Mouse (Mus musculus) heart, embryonic 10.5 days (tissue): ENCODE data around the gene Tmem131l. TPM values are rescaled to one million over a fixed set of nuclear protein-coding genes. Genes with fewer than 3 reads are reported as not detected.
"Not testable (repeated sequence)": the region's sequence is repeated elsewhere in the genome, so short reads cannot be mapped to it uniquely, and the experiment has no call there.

ENCODE experiments used
- DNase-seq: peaks from one replicate; pipeline ENCODE4 v3.0.0-alpha.2; 2017; ENCODE audit warnings: low spot score
- H3K27ac ChIP-seq: fragments of 300-500 bp; sonication (generic); 2 replicates; pipeline ENCODE4 v1.5.1; 2016; ENCODE audit warnings: mild to moderate bottlenecking
- H3K27me3 ChIP-seq: fragments of 300-500 bp; sonication (generic); 2 replicates; pipeline ENCODE4 v1.6.1; 2016; ENCODE audit warnings: mild to moderate bottlenecking; ENCODE audit not compliant: poor library complexity, insufficient read depth, severe bottlenecking
- H3K36me3 ChIP-seq: fragments of 300-500 bp; sonication (generic); 2 replicates; pipeline ENCODE4 v1.6.1; 2016; ENCODE audit warnings: mild to moderate bottlenecking, moderate library complexity
- H3K4me1 ChIP-seq: fragments of 300-500 bp; sonication (generic); 2 replicates; pipeline ENCODE4 v1.6.1; 2016; ENCODE audit warnings: mild to moderate bottlenecking
- H3K4me3 ChIP-seq: fragments of 300-500 bp; sonication (generic); 2 replicates; pipeline ENCODE4 v1.5.1; 2016; ENCODE audit warnings: mild to moderate bottlenecking, moderate library complexity
- H3K9me3 ChIP-seq: fragments of 300-500 bp; sonication (generic); 2 replicates; pipeline ENCODE4 v1.6.1; 2016; ENCODE audit warnings: mild to moderate bottlenecking, moderate library complexity
- WGBS: fragments of 180-500 bp; shearing (Covaris S2); methylation state at CpG from one replicate; pipeline ENCODE4 v1.1.7; 2016; 5-methylcytosine and 5-hydroxymethylcytosine counted together
- polyA plus RNA-seq: library from polyadenylated mRNA; unstranded; fragments of >200 nt; fragmentation: Nextera tagmentation; extraction: Ambion mirVana; gene quantifications from 2 replicates; pipeline ENCODE4 v1.2.1, GENCODE M21; 2016

Tmem131l gene
- polyA plus RNA-seq, 1 experiment from 2014 or later = 39.6 TPM

DNA sequence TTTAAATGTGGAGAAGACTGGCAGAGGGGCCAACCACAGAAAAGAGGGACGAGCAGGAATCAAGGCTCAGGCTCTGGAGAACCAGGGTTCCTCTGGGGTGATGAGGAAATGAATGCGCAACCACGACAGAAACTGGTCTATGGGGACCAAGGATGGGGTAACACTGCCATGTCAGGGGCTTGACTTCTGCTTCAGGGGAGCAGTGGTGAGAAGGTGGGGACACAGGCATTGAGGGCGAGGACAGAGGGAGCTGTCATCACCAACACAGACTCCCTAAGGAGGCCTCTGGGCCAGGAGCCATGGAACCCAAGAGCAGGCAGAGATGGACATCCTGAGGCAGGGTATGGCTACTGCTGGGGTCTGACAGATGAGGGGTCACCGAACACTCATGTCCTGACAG lies 137.0 kb downstream of the Tmem131l start:
- H3K9me3 ChIP-seq = no peaks in the 10 kb centered on the region
- DNase-seq = peak; percentile 72
- peaks cover 18% of the 10 kb centered on the region for H3K4me1 ChIP-seq
- no peak overlapping the region for H3K27ac ChIP-seq
- H3K27me3 ChIP-seq = no peaks in the 10 kb centered on the region
- H3K36me3 ChIP-seq = peaks cover 80% of the 10 kb centered on the region
- no peak overlapping the region for H3K4me3 ChIP-seq
- WGBS = 91% methylated on average over 5 of the region's 5 CpGs

- no peaks in the 10 kb centered on the region for H3K27me3 ChIP-seq
- H3K4me1 ChIP-seq = peaks cover 18% of the 10 kb centered on the region
- no peaks in the 10 kb centered on the region for H3K9me3 ChIP-seq
- no peak overlapping the region for H3K4me3 ChIP-seq
- 85% methylated on average over 8 of the region's 8 CpGs for WGBS
- H3K36me3 ChIP-seq = peaks cover 82% of the 10 kb centered on the region
- DNase-seq = peak; percentile 56
- no peak overlapping the region for H3K27ac ChIP-seq
Measured at GRCm38 (mm10) chr3:83902459-83902858, 137.5 kb downstream of the Tmem131l start.

DNA sequence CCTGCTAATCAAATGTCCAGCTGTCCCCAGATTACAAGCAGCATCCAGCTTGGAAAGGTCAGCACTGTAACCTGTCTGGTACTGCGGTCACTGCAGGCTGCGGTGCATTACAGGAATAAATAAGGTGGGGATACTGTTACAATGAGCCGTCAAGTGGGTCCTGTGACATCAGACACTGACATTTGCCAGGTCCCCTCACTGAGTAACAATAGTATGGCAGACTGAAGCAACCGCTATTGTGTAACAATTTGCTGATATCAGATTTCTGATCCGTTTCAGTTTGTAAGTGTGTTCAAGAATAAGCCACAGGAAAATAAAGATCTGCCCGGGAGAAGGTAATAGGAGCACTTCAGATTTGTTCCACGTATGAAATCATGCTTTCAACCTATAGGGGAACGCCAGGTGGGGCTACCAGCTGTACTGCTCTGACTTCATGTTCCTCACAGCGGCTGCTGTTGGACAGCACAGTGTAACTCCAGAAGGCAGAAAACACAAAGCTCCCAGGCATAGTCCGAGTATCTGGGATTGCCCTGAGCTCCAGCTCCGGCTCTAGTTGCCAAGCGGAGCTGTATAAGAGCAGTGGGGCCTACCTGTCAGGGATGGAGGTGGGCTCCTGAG lies 139.1 kb downstream of the Tmem131l start:
- peaks cover 74% of the 10 kb centered on the region for H3K36me3 ChIP-seq

DNA sequence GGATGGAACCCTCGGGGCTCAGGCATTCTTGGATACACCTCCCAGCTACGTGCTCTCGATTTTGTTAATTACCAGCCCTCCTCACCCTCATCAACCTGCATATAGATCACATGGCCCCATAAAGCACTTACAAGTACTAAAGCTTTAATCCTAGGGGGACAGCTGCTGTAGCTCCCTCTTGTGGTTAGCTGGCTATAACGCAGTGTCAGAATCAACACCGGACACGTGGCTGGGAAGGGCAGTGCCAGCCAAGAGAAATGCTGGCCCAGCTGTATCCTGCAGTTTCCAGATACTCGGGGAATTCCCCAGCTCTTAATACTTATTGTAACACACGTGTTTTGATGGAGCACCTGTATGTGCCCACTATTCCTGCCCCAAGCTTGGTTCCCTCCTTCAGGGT lies 140.4 kb downstream of the Tmem131l start:
- Histone ChIP-seq H3K27ac (no peak overlapping the region), H3K36me3 (peaks cover 62% of the 10 kb centered on the region), H3K9me3 (no peaks in the 10 kb centered on the region), H3K4me1 (peaks cover 9% of the 10 kb centered on the region), H3K4me3 (no peak overlapping the region), H3K27me3 (no peaks in the 10 kb centered on the region)
- no peak for DNase-seq
- 62% methylated on average over 8 of the region's 8 CpGs for WGBS

More for the DNA sequence above, 139.1 kb downstream of the Tmem131l start:
- Histone ChIP-seq H3K4me1 (peaks cover 18% of the 10 kb centered on the region), H3K9me3 (no peaks in the 10 kb centered on the region), H3K27ac (no peak overlapping the region), H3K4me3 (no peak overlapping the region), H3K27me3 (no peaks in the 10 kb centered on the region)
- DNase-seq = no peak
- 74% methylated on average over 12 of the region's 12 CpGs for WGBS

GRCm38 (mm10) chr3:83898246-83898645 lies 141.7 kb downstream of the Tmem131l start:
- peaks cover 4% of the 10 kb centered on the region; the same call in 1 of the 2 replicates for H3K4me1 ChIP-seq
- H3K4me3 ChIP-seq = no peak overlapping the region
- H3K36me3 ChIP-seq = peaks cover 50% of the 10 kb centered on the region
- 92% methylated on average over 9 of the region's 9 CpGs for WGBS
- no peaks in the 10 kb centered on the region for H3K27me3 ChIP-seq
- no peak overlapping the region for H3K27ac ChIP-seq
- no peaks in the 10 kb centered on the region for H3K9me3 ChIP-seq
- DNase-seq = peak; percentile 61

GRCm38 (mm10) chr3:83895811-83896210 lies 144.2 kb downstream of the Tmem131l start:
- WGBS = 52% methylated on average over 3 of the region's 3 CpGs
- Histone ChIP-seq H3K27me3 (no peaks in the 10 kb centered on the region), H3K4me1 (peaks cover 4% of the 10 kb centered on the region; the same call in 1 of the 2 replicates), H3K36me3 (peaks cover 29% of the 10 kb centered on the region), H3K9me3 (no peaks in the 10 kb centered on the region), H3K4me3 (no peak overlapping the region), H3K27ac (no peak overlapping the region)
- no peak for DNase-seq

- H3K36me3 ChIP-seq = peaks cover 22% of the 10 kb centered on the region
- 78% methylated on average over 5 of the region's 5 CpGs for WGBS
- DNase-seq = no peak
- H3K4me3 ChIP-seq = no peak overlapping the region
- H3K9me3 ChIP-seq = no peaks in the 10 kb centered on the region
- H3K4me1 ChIP-seq = no peaks in the 10 kb centered on the region
- H3K27me3 ChIP-seq = no peaks in the 10 kb centered on the region
- no peak overlapping the region for H3K27ac ChIP-seq
Measured at GRCm38 (mm10) chr3:83895111-83895510, 144.9 kb downstream of the Tmem131l start.

- WGBS = 61% methylated on average over 2 of the region's 2 CpGs
- no peaks in the 10 kb centered on the region for H3K4me1 ChIP-seq
- no peaks in the 10 kb centered on the region for H3K9me3 ChIP-seq
Measured at GRCm38 (mm10) chr3:83885163-83885562, 154.8 kb downstream of the Tmem131l start.

DNA sequence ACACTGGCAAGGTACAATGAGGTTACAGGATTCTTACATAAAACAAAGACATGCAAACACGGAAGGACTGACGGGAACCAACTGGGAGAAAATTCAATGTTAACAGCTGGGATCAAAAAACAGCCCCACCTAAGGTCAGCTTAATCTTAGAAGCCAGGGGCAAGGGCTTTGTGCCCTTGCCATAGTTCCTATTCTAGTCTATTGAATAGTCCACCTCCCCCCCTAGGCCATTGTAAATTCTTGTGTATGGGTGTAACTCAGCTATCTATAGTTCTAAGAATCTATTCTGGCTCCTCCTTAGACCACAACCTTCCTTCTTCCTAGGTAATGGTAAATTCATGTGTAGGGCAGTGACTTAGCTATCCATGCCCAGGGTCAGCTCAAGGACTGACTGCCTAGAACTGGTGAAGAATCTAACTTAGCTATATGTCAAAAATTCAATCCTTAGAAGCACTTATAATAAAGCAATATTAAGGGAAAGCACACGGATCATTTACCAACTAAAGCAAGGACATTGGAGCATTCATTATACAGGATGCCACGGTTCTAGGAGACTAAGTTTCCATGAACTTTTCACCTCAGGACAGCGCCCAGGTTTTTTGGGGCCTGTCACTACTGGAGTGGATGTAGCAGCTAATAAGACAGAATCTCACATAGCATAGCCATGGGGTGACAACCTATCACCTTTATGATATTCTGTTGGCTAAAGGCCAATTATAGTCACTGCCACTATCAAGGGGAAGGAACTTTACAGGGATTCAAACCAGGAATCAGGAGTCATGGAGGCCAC lies 160.5 kb downstream of the Tmem131l start:
- H3K4me3 ChIP-seq, H3K9me3 ChIP-seq, H3K4me1 ChIP-seq, H3K27me3 ChIP-seq, H3K27ac ChIP-seq, H3K36me3 ChIP-seq, DNase-seq: not testable (repeated sequence)
- WGBS = 86% methylated on average over 5 of the region's 5 CpGs

More at GRCm38 (mm10) chr3:83885163-83885562, 154.8 kb downstream of the Tmem131l start:
- Histone ChIP-seq H3K27ac (no peak overlapping the region), H3K4me3 (no peak overlapping the region), H3K27me3 (no peaks in the 10 kb centered on the region), H3K36me3 (no peaks in the 10 kb centered on the region)
- no peak for DNase-seq

DNA sequence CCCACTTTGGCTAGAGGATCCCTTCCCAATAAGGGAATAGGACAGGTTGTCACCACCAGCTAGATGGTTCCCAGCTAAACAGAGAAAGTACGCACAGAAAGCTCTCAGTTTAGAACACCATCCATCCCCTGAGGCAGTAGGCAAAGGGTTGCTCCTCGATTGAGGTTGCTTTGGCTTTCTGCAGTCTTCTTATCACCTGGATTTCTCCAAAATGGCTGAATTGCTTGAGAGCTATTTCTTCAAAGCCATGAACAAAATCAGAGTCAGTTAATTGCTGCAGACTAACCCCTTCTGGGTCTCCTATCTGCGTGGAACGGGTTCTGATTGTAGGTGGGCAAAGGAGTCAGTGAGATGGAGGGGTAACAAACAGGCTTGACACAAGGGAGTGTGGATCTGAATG lies 161.2 kb downstream of the Tmem131l start:
- H3K27me3 ChIP-seq = no peaks in the 10 kb centered on the region
- no peaks in the 10 kb centered on the region for H3K36me3 ChIP-seq
- WGBS = 88% methylated on average over 4 of the region's 4 CpGs
- no peaks in the 10 kb centered on the region for H3K9me3 ChIP-seq
- no peak overlapping the region for H3K4me3 ChIP-seq
- H3K4me1 ChIP-seq = no peaks in the 10 kb centered on the region
- DNase-seq = no peak
- H3K27ac ChIP-seq = no peak overlapping the region

DNA sequence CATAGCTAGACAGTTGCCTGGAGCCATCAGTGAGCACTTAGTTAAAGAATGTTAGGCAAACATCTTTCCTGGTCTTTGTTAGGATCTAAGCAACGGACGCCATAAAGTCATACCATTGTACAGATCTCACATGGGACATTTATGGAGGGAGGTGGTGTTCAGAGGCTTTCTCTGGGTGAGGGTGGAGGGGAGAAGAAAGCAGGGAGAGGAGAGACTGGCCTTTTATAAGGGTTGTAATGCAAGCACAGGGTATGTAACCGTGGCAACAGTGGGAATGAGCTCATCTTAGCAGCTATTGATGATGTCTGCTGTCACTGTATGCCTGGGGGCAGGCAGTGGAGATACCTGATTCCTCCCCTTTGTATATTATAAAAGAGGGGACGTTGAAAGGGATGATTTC lies 163.7 kb downstream of the Tmem131l start:
- Histone ChIP-seq H3K4me3 (no peak overlapping the region), H3K27me3 (no peaks in the 10 kb centered on the region), H3K27ac (no peak overlapping the region), H3K9me3 (no peaks in the 10 kb centered on the region), H3K4me1 (no peaks in the 10 kb centered on the region), H3K36me3 (no peaks in the 10 kb centered on the region)
- DNase-seq = no peak
- 66% methylated on average over 4 of the region's 4 CpGs for WGBS

DNA sequence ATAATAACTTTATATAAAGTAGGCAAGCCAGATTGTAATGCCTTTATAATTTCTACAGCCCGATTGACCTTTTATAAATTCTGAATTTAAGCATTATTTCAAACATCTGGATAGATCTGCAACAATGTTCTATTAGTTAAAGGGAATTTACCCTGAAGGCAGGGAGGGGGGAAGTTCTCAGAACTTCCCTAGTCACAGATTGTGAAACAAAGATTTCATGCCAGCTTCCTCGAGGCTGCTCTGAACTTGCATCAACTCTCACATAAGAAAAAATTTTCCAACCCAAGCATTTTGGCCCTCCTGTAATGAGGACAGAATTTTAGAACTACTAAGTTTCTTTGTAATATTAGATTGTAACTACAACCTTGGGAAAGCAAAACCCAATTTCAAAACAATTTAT lies 164.9 kb downstream of the Tmem131l start:
- H3K9me3 ChIP-seq, H3K4me3 ChIP-seq, H3K36me3 ChIP-seq, H3K27ac ChIP-seq, H3K4me1 ChIP-seq, DNase-seq, H3K27me3 ChIP-seq: not testable (repeated sequence)
- 87% methylated on average over 2 of the region's 2 CpGs for WGBS

DNA sequence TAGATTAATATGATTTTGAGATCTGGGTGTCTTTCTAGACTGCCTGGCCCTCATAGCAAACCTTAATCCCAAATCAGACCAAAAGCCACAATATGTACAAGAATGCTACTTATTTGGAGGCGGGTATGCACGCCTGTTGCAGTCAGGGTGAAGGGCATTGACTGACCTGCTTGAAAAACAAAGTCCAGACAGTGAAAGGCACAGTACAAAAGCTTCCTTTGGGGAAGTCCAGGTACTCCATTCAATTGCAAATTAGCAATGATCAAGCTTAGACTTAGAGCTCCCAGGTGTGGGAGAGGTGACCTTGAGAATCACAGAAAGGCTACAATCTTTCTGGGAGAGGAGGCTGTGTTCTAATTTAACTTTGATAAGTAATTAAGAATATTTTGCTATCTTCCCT lies 167.1 kb downstream of the Tmem131l start:
- not testable (repeated sequence) for H3K9me3 ChIP-seq, H3K4me1 ChIP-seq, H3K27ac ChIP-seq, H3K36me3 ChIP-seq, H3K27me3 ChIP-seq, H3K4me3 ChIP-seq, DNase-seq
- WGBS = 84% methylated on average over 2 of the region's 2 CpGs
